Mouse (Mus musculus) E14TG2a.4 (cell line): Measurements from ENCODE around the gene Map3k21.
A peak's percentile ranks its signal among the peaks of the same experiment; 100 is the strongest.

Experiments used
- CTCF ChIP-seq: conservative IDR thresholded peaks from 2 replicates; pipeline ENCODE4 v1.5.1; 2014; ENCODE audit warnings: low read length
- POU5F1 ChIP-seq: IDR thresholded peaks from 2 replicates; pipeline ENCODE4 v1.6.1; 2014; ENCODE audit warnings: low read length, borderline replicate concordance

- TF ChIP-seq CTCF: peak; percentile 50
- TF ChIP-seq POU5F1: no peak
Measured at GRCm38 (mm10) chr8:125955671-125956070, 45.4 kb downstream of the Map3k21 start.
